Mouse (Mus musculus): ENCODE measurements around the gene Zfp365. TPM values are rescaled to one million over a fixed set of nuclear protein-coding genes. Genes with fewer than 3 reads are reported as not detected.

The Zfp365 gene
- polyA plus RNA-seq, 1 experiment from 2014 or later = 1.5 TPM

- no peak overlapping the region for H3K4me2 ChIP-seq (replicated peaks; ENCODE audit: low read depth, low read length)
- H3K4me3 ChIP-seq (ENCODE audit: low read depth, low read length) = no peak overlapping the region
- H3K4me1 ChIP-seq (ENCODE audit: control insufficient read depth, insufficient read depth, low read length) = no peaks in the 10 kb centered on the region
- no peak overlapping the region for H3K27ac ChIP-seq (ENCODE audit: low read length)
- H3K36me3 ChIP-seq (ENCODE audit: control insufficient read depth, insufficient read depth, low read length) = no peaks in the 10 kb centered on the region
- no peaks in the 10 kb centered on the region for H3K9me3 ChIP-seq (ENCODE audit: control insufficient read depth, low read depth, low read length)
- WGBS = 70% methylated on average over 6 of the region's 6 CpGs
- no peaks in the 10 kb centered on the region for H3K27me3 ChIP-seq (ENCODE audit: control insufficient read depth, insufficient read depth, low read length)
- H3K9ac ChIP-seq (replicated peaks; ENCODE audit: low read depth, low read length) = no peak overlapping the region
- no peak for ATAC-seq (ENCODE audit: insufficient number of reproducible peaks, insufficient read depth, low FRiP score, low read depth)
Observed at GRCm38 (mm10) chr10:67851079-67851478, 61.4 kb downstream of the Zfp365 start.

GRCm38 (mm10) chr10:67846016-67846650, 66.3 kb downstream of the Zfp365 start:
- no peak overlapping the region for H3K4me2 ChIP-seq (replicated peaks; ENCODE audit: low read depth, low read length)
- H3K9me3 ChIP-seq (ENCODE audit: control insufficient read depth, low read depth, low read length) = no peaks in the 10 kb centered on the region
- no peak overlapping the region for H3K27ac ChIP-seq (ENCODE audit: low read length)
- H3K9ac ChIP-seq (replicated peaks; ENCODE audit: low read depth, low read length) = no peak overlapping the region
- no peaks in the 10 kb centered on the region for H3K27me3 ChIP-seq (ENCODE audit: control insufficient read depth, insufficient read depth, low read length)
- no peaks in the 10 kb centered on the region for H3K36me3 ChIP-seq (ENCODE audit: control insufficient read depth, insufficient read depth, low read length)
- no peak overlapping the region for H3K4me3 ChIP-seq (ENCODE audit: low read depth, low read length)
- no peak for ATAC-seq (ENCODE audit: insufficient number of reproducible peaks, insufficient read depth, low FRiP score, low read depth)
- H3K4me1 ChIP-seq (ENCODE audit: control insufficient read depth, insufficient read depth, low read length) = no peaks in the 10 kb centered on the region
- 77% methylated on average over 14 of the region's 14 CpGs for WGBS

GRCm38 (mm10) chr10:67841596-67841995, 70.9 kb downstream of the Zfp365 start:
- H3K4me3 ChIP-seq (ENCODE audit: low read depth, low read length) = no peak overlapping the region
- no peaks in the 10 kb centered on the region for H3K4me1 ChIP-seq (ENCODE audit: control insufficient read depth, insufficient read depth, low read length)
- H3K9me3 ChIP-seq (ENCODE audit: control insufficient read depth, low read depth, low read length) = no peaks in the 10 kb centered on the region
- whole genome bisulfite sequencing = 80% methylated on average over 10 of the region's 10 CpGs
- no peak overlapping the region for H3K9ac ChIP-seq (replicated peaks; ENCODE audit: low read depth, low read length)
- no peak for ATAC-seq (ENCODE audit: insufficient number of reproducible peaks, insufficient read depth, low FRiP score, low read depth)
- no peaks in the 10 kb centered on the region for H3K36me3 ChIP-seq (ENCODE audit: control insufficient read depth, insufficient read depth, low read length)
- no peaks in the 10 kb centered on the region for H3K27me3 ChIP-seq (ENCODE audit: control insufficient read depth, insufficient read depth, low read length)
- H3K4me2 ChIP-seq (replicated peaks; ENCODE audit: low read depth, low read length) = no peak overlapping the region
- H3K27ac ChIP-seq (ENCODE audit: low read length) = no peak overlapping the region

GRCm38 (mm10) chr10:67840735-67841134, 71.7 kb downstream of the Zfp365 start:
- H3K9ac ChIP-seq (replicated peaks; ENCODE audit: low read depth, low read length) = no peak overlapping the region
- H3K9me3 ChIP-seq (ENCODE audit: control insufficient read depth, low read depth, low read length) = no peaks in the 10 kb centered on the region
- H3K4me3 ChIP-seq (ENCODE audit: low read depth, low read length) = no peak overlapping the region
- no peaks in the 10 kb centered on the region for H3K27me3 ChIP-seq (ENCODE audit: control insufficient read depth, insufficient read depth, low read length)
- H3K4me2 ChIP-seq (replicated peaks; ENCODE audit: low read depth, low read length) = no peak overlapping the region
- no peaks in the 10 kb centered on the region for H3K36me3 ChIP-seq (ENCODE audit: control insufficient read depth, insufficient read depth, low read length)
- no peak overlapping the region for H3K27ac ChIP-seq (ENCODE audit: low read length)
- H3K4me1 ChIP-seq (ENCODE audit: control insufficient read depth, insufficient read depth, low read length) = no peaks in the 10 kb centered on the region
- ATAC-seq (ENCODE audit: insufficient number of reproducible peaks, insufficient read depth, low FRiP score, low read depth) = no peak
- 88% methylated on average over 4 of the region's 4 CpGs for WGBS

GRCm38 (mm10) chr10:67839156-67839555, 73.3 kb downstream of the Zfp365 start:
- no peaks in the 10 kb centered on the region for H3K4me1 ChIP-seq (ENCODE audit: control insufficient read depth, insufficient read depth, low read length)
- no peaks in the 10 kb centered on the region for H3K36me3 ChIP-seq (ENCODE audit: control insufficient read depth, insufficient read depth, low read length)
- H3K27me3 ChIP-seq (ENCODE audit: control insufficient read depth, insufficient read depth, low read length) = no peaks in the 10 kb centered on the region
- 82% methylated on average over 3 of the region's 3 CpGs for WGBS
- no peaks in the 10 kb centered on the region for H3K9me3 ChIP-seq (ENCODE audit: control insufficient read depth, low read depth, low read length)
- no peak overlapping the region for H3K4me2 ChIP-seq (replicated peaks; ENCODE audit: low read depth, low read length)
- no peak overlapping the region for H3K4me3 ChIP-seq (ENCODE audit: low read depth, low read length)
- ATAC-seq (ENCODE audit: insufficient number of reproducible peaks, insufficient read depth, low FRiP score, low read depth) = no peak
- no peak overlapping the region for H3K9ac ChIP-seq (replicated peaks; ENCODE audit: low read depth, low read length)
- no peak overlapping the region for H3K27ac ChIP-seq (ENCODE audit: low read length)

- Histone ChIP-seq H3K4me3 (ENCODE audit: low read depth, low read length) (no peak overlapping the region), H3K27me3 (ENCODE audit: control insufficient read depth, insufficient read depth, low read length) (no peaks in the 10 kb centered on the region), H3K36me3 (ENCODE audit: control insufficient read depth, insufficient read depth, low read length) (no peaks in the 10 kb centered on the region), H3K4me1 (ENCODE audit: control insufficient read depth, insufficient read depth, low read length) (no peaks in the 10 kb centered on the region), H3K9me3 (ENCODE audit: control insufficient read depth, low read depth, low read length) (no peaks in the 10 kb centered on the region), H3K27ac (ENCODE audit: low read length) (no peak overlapping the region), H3K4me2 (replicated peaks; ENCODE audit: low read depth, low read length) (no peak overlapping the region), H3K9ac (replicated peaks; ENCODE audit: low read depth, low read length) (no peak overlapping the region)
- 83% methylated on average over 17 of the region's 17 CpGs for WGBS
- ATAC-seq (ENCODE audit: insufficient number of reproducible peaks, insufficient read depth, low FRiP score, low read depth) = no peak
Observed at GRCm38 (mm10) chr10:67836426-67836825, 76.0 kb downstream of the Zfp365 start.

Other genes with a start within 250 kb of the Zfp365 start
- 9.1 and 9.8 TPM in 2 replicates for gene Rtkn2, start 66.9 kb upstream of the Zfp365 start, polyA plus RNA-seq (2014; fragmentation: Nextera tagmentation; extraction: Ambion mirVana)